Mouse (Mus musculus) hematopoietic stem cell, adult 5-6 weeks (primary cell): ENCODE results near the gene Mob3b. TPM values are rescaled to one million over a fixed set of nuclear protein-coding genes. Genes with fewer than 3 reads are reported as not detected.
"Not testable (repeated sequence)": the region's sequence is repeated elsewhere in the genome, so short reads cannot be mapped to it uniquely, and the experiment has no call there.

Experiments
- ATAC-seq, 2 experiments: fragments of 125-278 bp in 1 of 2; replicated peaks in 1 of 2; 2 replicates each; pipeline ENCODE4 v1.8.0; 2016 to 2017; ENCODE audit warnings: inconsistent platforms in 2 of 2, mild to moderate bottlenecking in 2 of 2, moderate number of reproducible peaks in 2 of 2, low read depth in 1 of 2, moderate TSS enrichment in 1 of 2; ENCODE audit not compliant: low FRiP score in 2 of 2, poor library complexity in 2 of 2, severe bottlenecking in 2 of 2, insufficient read depth in 1 of 2, low TSS enrichment in 1 of 2
- total RNA-seq: library from RNA; stranded (forward); fragments of 172-1452, 232-1000 nt; gene quantifications from 2 replicates; pipeline ENCODE4 v1.2.3, GENCODE M21; 2017

Gene Mob3b
- total RNA-seq, 1 experiment from 2014 or later: 2.9 TPM

DNA sequence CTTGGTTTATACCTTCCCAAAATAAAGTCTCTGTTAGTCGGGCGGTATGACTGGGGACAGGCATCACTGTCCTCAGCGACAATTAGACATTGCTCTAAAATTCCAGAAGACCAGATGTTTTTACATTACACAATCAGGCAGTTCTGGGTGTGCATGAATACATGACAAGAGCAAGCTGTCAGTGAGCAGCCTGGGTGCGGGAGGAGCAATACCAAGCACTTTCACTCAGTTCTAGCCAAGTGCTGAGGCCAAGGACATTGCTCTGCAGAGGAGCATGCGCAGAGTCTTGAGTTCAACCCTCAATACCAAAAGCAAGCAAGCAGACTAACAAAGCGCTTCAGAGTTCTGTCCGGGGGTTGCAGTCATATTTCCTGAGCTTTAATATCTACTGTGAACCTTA lies 249.2 kb downstream of the Mob3b start:
- no peak for ATAC-seq

DNA sequence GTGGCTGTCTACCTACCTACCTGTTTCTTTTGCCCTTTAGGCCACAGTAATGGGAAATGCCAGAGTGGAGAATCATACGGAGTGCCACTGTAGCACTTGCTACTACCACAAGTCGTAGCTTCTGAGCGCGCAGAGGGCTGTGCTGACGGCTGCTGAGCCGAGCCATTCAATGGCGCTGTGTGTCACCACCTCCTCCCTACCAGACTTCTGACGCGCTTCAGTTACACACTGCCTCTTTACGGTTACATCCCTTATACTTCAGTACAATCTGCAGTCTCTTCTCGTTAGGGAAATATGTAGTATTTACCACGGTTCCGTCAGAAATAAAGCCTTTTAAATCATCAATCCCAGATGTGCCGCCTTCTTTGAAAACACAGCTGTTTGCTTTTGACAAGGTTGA lies 250.3 kb downstream of the Mob3b start:
- no peak for ATAC-seq

DNA sequence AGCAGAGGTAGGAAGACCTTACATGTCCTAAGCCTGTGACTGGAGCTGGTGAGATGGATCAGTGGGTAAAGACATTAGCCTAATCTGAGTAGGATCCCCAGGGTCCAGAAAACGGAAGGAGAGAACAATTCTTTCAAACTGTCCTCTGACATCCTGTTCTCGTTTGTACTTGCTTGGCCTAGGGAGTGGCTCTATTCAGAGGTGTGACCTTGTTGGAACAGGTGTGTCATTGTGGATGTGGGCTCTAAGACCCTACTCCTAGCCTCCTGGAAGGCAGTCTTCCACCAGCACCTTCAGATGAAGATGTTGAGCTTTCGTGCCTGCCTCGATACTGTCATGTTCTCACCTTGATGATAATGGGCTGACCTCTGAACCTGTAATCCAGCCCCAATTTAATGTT lies 251.1 kb downstream of the Mob3b start:
- ATAC-seq: no peak

DNA sequence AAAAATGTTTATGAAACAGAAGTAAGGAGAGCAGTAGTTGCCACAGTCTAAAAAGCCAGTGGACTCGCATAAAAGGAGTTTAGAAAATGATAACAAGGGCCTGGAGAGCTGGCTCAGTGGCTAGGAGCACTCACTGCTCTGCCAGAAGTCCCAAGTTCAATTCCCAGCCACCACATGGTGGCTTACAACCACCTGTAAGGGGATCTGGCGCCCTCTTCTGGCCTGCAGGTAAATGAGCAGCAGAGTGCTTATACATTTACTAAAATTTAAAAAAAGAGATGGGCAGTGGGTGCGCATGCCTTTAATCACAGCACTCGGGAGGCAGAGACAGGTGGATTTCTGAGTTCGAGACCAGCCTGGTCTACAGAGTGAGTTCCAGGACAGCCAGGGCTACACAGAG lies 251.9 kb downstream of the Mob3b start:
- no peak for ATAC-seq

DNA sequence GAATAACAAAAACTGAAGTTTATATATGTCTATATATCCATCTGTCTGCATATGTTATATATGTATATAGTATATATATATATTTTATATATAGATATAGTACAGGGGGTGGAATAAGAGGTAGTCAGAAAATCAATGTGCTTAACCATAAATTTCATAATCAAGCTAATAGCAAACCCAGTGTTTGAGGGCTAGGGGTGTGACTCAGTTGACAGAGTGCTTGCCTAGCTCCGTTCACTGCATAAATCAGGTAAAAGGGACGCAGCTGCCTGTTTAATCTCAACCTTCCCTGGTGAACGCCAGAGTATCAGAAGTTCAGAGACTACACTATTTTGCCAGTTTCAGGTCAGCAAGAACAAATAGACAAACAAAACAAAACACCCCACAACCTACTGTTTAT lies 255.7 kb downstream of the Mob3b start:
- ATAC-seq: not testable (repeated sequence)

DNA sequence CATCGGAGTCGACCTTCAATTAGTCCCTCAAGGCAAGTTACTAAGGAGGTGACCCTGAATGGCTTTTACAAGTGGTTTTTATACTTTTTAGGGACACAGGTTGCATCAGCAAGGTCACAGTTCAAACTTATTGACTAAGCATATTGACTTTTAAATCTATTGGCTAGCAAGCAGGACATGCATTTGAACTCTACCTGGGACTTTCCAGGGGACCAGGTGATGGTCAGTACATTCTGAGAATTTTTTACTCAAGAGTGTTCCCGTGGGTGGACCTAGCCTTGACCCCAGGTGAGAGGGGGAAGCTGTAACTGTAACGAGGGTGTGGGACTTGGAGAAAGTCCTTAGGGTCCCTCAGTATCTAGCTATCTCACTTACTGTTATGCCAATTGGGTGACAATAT lies 256.1 kb downstream of the Mob3b start:
- no peak for ATAC-seq

DNA sequence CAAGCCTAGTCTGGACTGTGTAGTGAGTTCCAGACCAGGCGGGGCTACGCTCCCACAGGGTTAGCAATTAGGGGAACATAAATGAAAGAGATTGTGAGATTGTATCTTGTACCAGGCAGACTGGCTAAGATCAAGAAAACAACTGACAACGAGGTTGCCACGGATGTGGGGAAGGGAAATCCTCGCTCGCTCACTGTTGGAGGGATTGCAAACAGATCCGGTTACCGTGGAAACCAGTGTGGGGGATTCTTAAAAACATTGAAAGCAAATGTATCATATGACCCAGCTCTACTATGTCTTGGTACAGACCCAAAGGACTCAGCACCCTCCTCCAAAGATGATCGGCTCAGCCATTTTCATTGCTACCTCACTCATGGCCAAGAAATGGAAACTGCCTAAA lies 257.1 kb downstream of the Mob3b start:
- no peak for ATAC-seq

DNA sequence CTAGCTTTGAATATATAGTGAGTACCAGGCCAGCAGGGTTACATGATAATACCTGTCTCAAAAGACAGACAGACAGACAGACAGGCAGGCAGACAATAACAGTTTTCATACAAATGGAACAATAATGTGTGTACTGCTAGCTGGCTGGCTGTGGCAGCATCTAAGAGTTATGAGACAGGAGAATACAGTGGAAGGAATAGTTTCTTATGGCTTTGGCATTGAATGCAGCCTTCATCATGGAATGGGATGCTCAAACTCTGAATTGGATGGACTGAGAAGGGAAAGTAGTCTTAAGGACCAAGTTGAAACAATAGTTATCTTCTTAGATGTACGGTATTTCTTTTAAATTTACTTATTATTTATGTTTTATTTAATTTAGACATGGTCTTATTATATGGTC lies 258.0 kb downstream of the Mob3b start:
- ATAC-seq: no peak

Other genes with a start within 250 kb of the Mob3b start
- gene Ifnk, start 5.4 kb downstream of the Mob3b start, total RNA-seq: not detected in 2 replicates
- 6.8 and 10.5 TPM in 2 replicates for gene C9orf72, start 68.7 kb upstream of the Mob3b start, total RNA-seq